Mouse (Mus musculus): Measurements from ENCODE around the gene Tradd.
"Not testable (repeated sequence)": the region's sequence is repeated elsewhere in the genome, so short reads cannot be mapped to it uniquely, and the experiment has no call there.

The Tradd gene

DNA sequence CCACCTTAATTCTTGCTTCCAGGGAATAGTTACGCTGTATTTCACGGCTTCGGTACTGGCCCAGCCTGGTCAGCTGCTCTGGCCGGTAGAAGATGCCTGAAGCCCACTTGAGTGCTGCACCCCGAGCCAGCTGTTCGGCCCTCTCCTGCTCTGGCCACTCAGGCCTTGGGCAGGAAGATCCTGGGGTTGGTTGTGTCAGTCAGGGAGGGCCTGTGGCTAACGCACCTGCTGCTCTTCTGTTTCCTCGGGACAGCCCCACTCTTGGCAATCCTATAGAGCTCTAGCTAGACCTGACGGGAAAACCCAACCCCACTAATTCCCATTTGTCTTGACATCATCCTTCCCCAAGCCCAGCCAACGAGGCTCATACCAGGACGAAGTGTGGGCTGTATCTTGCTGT lies 30.8 kb upstream of the Tradd start:
- no peak for DNase-seq (ENCODE audit: low spot score)

DNA sequence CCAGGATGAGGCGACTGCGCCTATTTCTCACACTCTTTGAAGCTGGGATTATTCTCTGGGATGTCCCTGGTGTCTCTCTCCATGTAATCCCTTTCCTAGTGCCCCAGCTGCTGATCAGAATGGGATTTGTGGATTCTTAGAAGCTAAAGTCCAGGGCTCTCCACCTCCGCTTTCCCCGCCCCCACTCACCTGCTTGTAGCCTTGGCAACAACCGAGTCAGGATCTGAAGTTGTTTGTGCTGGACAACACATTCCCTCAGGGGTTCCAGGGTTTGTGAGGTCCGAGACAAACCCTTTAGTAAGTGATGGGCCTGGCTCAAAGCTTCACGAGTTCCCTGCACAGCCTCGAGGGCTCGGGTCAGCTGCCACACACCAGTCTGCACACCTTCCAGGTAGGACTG lies 30.4 kb upstream of the Tradd start:
- DNase-seq (ENCODE audit: low spot score): no peak

DNA sequence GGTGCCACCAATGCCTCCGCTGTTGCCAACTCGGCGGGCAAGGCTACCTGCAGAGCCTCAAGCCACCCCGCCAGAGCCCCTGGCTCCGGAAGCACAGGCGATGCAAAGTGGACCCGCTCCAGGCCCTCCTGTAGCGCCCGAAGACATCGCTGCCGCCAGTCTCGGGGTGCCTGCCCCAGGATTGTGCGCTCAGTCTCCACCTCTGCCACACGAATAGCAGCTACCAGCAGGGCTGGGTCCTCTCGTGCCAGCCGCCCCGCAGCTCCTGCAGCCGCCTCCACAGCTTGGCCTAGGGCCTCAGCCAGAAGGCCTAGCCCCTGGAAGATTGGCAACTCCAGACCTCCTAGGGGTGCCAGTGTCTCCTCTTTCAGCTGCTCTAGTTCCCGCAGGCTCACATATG lies 29.0 kb upstream of the Tradd start:
- DNase-seq (ENCODE audit: low spot score): no peak

DNA sequence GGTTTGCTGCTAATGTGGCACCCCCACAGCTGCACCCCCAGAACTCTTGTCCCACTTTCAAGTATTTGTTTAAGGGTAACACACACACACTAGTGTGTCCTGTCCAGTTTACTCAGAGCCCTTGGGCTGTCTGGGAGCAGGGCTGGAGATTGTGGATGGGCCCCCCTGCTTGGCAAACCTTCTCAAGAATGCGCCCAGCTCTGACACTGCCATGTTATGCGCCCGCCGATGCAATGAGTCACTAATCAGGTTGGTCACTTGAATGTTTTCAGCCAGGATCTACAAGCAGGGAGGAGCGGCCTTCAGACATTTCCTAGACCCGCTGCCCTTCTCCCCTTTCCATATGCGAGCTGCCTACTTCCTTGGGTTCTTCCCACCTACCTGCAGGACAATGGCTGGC lies 28.1 kb upstream of the Tradd start:
- peak; percentile 3 for DNase-seq (ENCODE audit: low spot score)

DNA sequence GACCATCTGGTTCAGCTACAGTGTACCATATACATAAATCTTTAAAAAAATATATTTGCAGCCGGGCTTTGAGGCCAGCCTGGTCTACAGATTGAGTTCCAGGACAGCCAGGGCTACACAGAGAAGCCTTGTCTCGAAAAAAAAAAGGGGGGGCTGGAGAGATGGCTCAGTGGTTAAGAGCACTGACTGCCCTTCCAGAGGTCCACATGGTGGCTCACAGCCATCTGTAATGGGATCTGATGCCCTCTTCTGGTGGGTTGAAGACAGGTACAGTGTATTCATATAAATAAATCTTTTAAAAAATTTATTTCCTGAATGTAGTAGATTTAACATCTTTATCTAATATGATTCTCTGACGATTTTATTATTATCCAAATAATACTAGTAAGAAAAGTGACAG lies 27.4 kb upstream of the Tradd start:
- not testable (repeated sequence) for DNase-seq (ENCODE audit: low spot score)

DNA sequence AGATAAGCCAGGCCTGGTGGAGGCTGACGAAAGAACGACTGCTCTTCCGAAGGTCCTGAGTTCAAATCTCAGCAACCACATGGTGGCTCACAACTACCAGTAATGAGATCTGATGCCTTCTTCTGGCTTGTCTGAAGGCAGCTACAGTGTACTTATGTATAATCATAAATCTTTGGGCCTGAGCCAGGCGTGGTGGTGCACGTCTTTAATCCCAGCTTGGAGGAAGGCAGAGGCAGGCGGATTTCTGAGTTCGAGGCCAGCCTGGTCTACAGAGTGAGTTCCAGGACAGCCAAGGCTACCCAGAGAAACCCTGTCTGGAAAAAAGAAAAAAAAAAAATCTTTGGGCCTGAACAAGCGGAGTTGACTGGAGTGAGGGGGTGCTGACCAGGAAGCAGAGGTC lies 27.0 kb upstream of the Tradd start:
- DNase-seq (ENCODE audit: low spot score): peak; percentile 4

DNA sequence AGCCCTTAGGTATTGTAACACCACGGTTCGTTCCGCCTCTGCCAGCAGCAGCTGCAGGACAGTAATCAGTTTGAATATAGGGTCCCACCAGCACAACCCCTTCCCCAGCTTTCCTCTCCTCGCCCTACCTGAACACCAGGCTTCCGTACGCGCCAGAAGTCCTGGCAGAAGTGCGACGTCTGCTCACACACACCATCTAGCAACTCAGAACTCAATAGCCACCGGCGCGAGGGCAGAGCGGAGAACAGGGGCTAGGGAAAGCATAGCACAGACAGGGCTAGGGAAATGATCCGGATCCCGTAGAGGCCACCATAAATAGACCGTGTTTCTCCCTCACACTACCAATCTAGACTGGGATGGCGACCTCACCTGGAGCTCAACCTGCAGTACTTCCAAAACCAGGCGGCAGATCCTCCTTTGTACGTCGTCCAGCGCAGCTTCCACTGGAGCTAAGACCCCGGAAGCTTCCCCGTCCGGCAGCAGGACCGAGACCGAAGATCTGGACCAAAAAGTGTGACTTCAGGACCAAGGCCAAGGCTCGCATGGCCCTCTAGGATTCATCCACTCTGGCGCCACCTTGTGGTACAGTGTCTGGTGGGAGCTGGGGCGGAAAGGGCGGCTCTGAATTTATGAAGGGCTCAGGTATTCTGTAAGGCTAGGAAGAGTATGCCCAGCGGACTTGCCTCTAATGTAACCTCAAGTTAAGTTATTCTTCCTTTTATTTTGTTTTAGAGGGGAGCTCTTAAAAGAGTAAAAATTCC lies 26.3 kb upstream of the Tradd start:
- DNase-seq (ENCODE audit: low spot score): peak; percentile 85

DNA sequence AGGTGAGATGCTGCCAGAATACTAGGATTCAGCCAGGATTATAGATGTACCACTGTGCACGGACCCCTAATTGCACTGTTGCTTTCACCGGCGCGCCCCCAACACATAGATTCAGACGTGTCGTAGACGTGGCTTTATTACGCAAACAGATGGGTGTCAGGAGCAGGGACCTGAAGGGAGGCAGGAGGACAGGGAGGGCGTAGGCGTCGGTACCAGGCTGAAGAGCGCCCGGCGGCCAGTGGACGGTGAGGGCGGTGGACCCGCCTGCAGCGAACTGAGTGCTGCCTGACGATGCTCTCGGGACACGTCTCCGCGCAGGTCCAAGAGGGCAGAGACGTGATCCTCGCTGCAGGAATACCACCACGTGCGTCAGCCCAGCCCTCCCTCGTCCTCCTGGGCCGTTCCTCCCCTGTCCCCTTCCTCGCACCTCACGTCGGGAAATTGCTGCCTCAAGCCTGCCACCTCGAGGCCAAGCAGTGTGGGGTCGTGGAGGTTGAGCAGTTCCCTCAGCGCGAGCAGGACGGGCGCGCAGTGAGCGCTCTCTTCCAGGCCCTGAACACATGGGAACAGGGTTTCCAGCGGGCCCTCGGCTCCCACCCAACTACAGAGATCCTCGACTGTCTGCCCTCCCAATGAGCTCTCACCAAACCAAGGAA lies 25.5 kb upstream of the Tradd start, which contains the start of gene 4931428F04Rik:
TSS of gene 4931428F04Rik (minus strand) at position 60 of the 656 bp plus-strand sequence.
- peak; percentile 61 for DNase-seq (ENCODE audit: low spot score)

DNA sequence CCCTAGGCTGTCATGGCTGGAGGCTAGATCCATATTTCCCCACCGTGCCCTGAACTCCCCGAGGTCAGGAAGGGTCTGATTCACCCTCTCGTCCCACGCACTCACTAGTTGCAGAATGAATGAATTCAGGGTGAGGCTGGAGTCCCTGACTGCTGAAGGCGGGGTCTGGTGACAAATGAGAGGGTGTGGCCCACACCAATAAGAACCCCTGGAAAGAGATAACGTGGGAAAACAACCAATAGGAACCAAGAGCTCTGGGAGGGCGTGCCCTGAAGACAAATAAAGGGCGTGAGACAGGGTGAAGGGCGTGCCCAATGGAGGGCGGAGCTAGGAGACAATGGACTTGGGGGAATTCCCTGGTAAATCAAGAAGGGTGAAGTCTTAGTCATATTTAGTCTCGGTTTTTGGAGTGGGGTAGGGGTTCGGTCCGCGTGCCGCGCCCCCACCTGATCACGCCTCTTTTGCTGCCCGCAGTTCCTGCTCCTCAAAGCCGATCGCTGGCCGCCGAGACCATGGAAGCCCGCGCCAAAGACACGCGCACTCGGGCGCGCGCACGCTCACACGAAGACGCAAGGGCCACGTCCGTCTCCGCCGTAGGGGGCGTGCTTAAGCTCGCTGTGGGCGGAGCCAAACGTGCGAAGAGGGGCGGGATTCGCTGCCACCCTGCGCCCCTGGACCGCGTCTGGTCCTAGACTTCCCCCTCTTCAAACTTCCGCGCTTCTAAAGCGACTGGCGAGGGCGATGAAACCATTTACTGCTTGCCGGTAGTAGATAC lies 24.7 kb upstream of the Tradd start:
- peak; percentile 93 for DNase-seq (ENCODE audit: low spot score)

DNA sequence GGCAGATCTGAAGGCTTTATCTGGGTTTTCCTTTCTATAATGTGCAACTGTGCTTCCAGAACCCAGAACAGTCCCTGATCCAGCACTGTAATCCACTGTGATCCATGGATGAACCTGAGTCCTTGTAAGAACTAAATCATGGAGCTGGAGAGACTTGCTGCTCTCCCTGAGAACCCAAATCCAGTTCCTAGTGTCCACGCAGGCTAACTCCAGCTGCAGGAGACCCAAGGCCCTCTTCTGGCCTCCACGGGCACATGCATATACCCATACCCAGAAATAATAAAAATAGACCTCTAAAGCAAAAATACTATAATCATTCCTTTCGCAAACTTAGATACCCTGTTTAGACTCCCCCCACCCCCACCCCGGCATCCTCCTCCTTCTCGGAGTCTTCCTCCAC lies 23.8 kb upstream of the Tradd start:
- DNase-seq (ENCODE audit: low spot score): peak; percentile 2

DNA sequence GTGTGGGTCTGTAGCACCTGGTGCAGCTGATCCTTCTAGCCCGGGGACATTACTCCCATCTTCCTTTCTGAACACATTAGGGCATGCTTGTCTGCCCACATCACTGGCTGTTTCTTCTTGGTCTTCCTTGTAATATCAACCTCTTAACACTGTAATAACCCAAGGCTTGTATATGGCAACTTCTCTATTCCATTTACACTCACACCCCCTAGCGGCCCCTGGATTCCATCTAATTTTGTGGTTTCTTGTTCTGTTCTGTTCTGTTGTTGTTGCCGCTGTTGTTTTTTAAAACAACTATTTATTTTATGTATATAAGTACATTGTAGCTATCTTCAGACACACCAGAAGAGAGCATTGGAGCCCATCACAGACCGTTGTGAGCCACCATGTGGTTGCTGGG lies 22.5 kb upstream of the Tradd start:
- no peak for DNase-seq (ENCODE audit: low spot score)

DNA sequence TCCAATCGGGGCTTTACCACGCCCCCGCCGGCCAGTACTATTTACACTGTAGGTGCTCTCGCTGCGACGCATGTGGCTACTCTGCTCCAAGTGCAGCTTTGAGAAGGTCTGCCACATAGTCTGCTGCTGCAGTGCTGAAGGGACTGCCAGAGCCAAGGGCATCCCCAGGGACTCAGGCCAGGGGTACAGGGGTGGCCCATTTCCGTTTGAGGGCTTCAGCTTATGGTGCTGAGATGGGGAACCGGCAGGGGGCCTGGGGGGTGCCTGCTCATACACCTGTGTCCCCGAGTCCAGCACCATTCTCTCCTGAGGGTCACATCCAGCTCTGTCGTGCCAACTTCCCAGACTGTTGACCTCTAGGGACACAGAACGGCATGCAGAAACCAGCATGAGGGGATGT lies 21.1 kb upstream of the Tradd start:
- no peak for DNase-seq (ENCODE audit: low spot score)

DNA sequence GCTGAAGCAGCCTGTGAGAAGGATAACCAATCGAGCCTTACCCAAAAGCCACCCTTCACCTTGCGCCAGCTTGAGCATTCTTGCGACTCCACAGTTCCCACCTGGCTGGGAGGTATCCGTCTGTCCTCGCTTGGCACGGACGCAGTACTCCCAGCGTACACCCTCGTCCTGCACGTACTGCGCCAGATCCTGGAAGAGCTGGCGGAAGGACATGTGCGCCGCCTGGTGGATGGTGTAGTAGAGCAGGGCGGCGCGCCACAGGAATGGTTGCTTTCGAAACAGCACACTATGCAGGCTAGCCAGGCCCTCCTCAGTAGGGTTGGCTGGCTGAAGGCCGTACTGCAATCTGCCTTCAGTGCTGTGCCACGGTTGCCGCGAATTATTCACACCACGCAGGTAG lies 18.7 kb upstream of the Tradd start:
- DNase-seq (ENCODE audit: low spot score): peak; percentile 55

DNA sequence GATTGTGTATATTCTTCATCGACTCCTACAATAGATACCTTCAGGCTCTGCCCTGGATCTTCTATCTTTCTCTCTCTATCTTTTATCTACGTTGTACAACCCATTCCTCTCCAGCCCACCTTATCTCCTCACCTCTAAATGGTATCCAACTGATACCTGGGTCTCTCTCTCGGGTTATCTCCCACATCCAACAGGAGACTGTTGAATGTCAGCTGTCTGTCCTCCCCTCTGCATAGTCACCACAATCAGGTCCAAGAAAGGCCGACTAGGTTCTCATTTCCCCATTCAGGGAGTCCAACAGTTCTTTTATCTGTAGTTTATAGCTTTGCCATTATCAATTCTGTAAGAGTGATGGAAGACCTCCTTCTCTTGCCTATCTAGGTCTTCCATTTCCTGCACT lies 17.8 kb upstream of the Tradd start:
- no peak for DNase-seq (ENCODE audit: low spot score)

DNA sequence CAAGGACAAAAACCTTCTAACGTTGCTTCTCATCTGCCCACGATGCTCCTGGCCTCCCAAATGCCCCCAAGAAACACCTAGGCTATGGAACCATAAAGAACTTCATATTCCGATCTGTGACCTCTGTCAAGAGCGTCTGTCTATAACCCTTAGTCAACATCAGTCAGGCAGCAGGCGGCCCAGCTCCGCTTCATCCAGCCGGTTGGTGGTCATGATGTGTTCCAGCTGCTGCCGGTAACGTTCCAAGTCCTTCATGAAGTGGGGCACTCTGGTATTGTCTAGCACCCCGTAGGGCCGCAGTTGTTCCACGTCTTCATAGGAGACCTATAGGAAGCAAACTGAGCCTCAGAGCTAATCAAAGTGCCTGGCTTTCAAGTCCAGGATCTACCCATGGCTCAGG lies 17.4 kb upstream of the Tradd start:
- DNase-seq (ENCODE audit: low spot score): no peak

DNA sequence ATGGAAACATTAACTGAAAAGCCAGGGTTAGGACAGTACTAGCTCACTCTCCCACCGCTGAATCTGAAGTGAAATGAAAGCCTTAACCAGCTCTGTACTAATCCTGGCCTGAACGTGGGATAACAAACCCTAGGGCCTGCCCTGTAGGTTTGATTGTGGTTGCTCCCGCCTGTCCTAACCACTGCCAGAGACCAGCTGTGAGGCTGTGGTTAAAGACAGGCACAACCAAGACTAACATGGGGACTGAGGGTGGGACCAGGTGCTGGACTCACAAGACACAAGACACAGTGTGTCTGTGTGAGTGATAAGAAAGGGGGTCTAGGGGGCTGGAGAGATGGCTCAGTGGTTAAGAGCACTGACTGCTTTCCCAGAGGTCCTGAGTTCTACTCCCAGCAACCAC lies 16.2 kb upstream of the Tradd start:
- no peak for DNase-seq (ENCODE audit: low spot score)

DNA sequence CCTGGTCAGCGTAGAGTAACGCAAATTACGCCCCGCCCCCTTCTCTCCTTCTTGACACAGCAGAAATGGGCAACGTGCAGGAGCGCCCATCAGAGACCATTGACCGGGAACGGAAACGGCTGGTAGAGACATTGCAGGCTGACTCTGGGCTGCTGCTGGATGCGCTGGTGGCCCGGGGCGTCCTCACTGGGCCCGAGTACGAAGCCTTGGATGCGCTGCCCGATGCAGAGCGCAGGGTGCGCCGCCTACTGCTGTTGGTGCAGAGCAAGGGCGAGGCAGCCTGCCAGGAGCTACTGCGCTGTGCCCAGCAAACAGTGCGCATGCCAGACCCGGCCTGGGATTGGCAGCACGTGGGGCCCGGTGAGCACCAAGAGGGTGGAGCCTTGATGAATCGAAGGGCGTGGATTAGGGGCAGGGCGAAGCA lies 14.5 kb upstream of the Tradd start:
- DNase-seq (ENCODE audit: low spot score): peak; percentile 84

DNA sequence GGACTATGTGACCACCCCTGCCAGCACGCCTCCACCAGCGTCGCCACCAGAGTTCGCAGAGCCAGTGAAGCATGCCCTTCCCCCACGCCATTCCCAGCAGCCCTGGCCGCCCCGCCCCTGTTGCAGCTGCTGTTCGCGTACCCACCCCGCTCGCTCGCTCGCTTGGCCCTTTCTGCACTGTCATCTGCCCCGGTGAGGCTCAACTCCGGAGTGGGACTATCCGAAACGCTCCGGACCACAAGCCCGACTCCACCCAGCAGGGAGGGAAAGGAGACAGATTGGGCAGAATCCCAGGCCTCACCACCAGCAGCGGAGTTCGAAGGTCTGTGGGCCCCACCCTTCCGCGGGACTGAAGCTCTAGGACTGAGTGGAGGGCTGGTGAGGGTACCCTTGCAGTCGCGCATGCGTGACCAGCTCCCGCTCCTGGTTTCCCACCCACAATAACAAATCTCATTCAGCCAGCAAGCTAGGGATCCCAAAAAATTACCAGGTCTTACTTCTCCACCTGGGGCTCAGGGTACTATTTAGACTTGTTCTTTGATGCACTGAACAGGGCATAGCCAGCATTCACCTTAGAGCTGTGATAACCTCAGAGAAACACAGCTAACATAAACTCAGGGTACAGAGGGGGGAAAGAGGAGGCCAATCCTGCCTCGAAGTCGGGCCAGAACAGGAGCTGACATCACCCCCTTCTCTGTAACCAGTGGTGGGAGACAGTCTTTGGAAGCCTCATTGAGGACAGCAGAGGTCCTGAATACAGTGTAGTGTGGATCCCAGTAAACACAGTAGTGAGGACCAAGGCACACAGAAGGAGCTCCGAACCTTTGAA lies 12.1 kb upstream of the Tradd start:
- peak; percentile 52 for DNase-seq (ENCODE audit: low spot score)

DNA sequence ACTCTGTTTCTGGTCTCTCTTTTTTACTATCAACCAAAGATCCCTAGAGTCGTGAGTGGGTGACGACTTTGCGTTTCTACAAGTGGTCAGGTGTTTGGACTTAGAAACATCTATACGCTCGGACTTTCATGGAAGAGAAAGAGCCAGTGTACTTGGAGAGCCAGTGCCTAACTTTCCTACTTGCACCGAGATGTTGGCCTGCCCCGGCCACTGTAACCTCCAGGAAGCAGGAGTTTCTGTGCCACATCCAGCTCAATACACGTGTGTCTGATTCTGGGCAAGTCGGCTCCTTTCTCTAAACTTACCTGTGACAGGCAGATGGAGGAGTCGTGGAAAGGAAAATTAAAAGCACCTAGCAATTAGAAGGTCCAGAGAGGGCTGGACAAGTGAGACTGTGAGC lies 11.4 kb upstream of the Tradd start, which contains the start of gene Nol3:
TSS of gene Nol3 (plus strand) at position 301 of the 400 bp plus-strand sequence.
- DNase-seq (ENCODE audit: low spot score): no peak

DNA sequence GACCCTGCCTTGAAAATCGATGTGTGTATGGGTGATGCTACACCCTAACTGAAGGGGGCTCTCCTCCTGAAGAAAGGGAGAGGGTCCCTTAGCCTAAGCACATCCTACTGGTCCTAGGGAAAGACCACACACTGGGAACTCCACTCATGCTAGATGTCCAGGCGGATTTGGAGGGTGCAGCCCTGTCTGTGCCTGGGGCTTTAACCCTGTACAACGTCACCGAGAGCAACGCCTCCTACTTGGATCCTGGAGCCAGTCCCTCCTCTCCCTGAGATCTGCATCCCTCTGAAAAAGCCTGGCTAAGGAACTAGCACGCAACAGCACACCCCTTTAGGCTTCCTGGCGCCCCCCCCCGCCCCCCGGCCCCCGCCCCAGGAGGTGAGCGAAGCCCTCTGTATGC lies 11.0 kb upstream of the Tradd start:
- no peak for DNase-seq (ENCODE audit: low spot score)

DNA sequence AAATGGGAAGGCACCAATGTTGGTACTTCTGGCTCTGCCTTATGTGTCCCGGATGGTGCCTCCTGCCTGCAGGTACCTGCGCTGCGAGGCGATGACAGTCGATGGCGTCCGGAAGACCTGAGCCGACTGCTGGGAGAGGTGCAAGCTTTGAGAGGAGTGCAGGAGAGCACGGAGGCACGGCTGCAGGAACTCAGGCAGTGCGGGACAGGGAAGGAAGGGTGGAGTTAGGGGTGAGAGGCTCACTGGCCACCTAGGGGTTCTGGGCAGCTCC lies 6.4 kb upstream of the Tradd start:
- DNase-seq (ENCODE audit: low spot score): no peak

Measured in ovary, postnatal 36 days (tissue).